In the genomic region with DNA sequence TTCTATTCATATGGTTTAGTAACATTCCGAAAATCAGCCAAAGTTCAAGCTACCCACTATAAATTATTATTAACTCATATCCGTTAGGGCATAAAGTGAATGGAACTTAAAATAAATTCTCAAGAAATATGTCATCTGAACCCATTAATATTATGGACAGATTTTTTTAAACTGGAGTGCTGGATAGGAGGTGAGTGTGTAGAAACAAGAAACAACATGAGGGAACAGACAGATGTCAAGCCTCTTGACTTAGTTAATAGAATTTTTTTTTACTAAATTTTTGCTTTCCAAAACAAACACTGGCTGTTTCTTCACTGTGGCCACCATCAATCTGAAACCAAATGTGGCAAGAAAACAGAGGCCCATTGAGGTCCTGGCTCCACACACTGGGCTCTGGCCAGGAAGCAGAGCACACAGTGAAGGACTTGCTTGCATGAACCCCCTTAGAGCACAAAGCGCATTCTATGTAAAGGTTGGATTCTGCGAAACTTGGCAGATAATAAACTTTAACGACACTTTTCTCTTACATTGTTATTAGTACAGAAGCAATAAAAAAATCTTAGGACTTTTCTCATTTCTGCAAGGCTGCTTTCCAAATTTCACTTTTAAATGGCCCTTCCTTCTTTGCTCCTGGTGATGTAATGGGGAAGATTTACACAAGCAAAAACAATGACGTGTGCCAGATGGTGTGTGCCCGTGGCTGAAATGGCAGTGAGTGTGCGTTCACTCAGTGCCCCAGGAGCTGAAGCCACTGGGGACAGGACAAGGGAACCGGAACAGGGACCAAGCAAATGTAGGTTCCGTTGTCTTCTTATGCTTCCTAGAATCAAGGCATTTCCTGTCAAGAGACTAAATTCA, we compare ENCODE assay signal across 10 mouse cellular contexts. TPM values are rescaled to one million over a fixed set of nuclear protein-coding genes. Genes with fewer than 3 reads are reported as not detected.
A peak's percentile ranks its signal among the peaks of the same experiment; 100 is the strongest.
DNase-seq lines count a peak whose midpoint lies in the region; ATAC-seq and TF ChIP-seq lines count a peak whose summit lies in the region.
"Had no signal": no experiment of that assay in that cellular context is flagged by ENCODE, and none has a peak within 500 bp of the region (broad histone marks: within the 10 kb centered on the region; RNA-seq: fewer than 3 reads in every experiment).

No protein-coding gene starts in this region.

- no peak for TF ChIP-seq CTCF in liver, adult 2 months (IDR thresholded peaks at IDR 0.05; ENCODE audit: low read depth, low read length)
- TF ChIP-seq CTCF in forebrain, postnatal 0 days (IDR thresholded peaks at IDR 0.05; ENCODE audit: low read depth): no peak
- no peak for TF ChIP-seq CTCF in lung, postnatal 0 days (IDR thresholded peaks at IDR 0.05)

- TF ChIP-seq EP300 in lung, postnatal 0 days (IDR thresholded peaks at IDR 0.05): no peak

- H3K9me3 ChIP-seq in heart, embryonic 13.5 days: no peaks in the 10 kb centered on the region
- H3K9me3 ChIP-seq in liver, embryonic 12.5 days (replicated peaks): no peaks in the 10 kb centered on the region
- H3K9me3 ChIP-seq in forebrain, postnatal 0 days (ENCODE audit: low read length): no peaks in the 10 kb centered on the region
- no peaks in the 10 kb centered on the region for H3K9me3 ChIP-seq in lung, postnatal 0 days (ENCODE audit: low read length)

- DNase-seq in heart, postnatal 25 days (ENCODE audit: low spot score): no peak
- DNase-seq in liver, adult 2 months (ENCODE audit: extremely low read depth, low read depth, low spot score): peak; percentile 91
- DNase-seq in forebrain, postnatal 0 days: peak; percentile 17
- peak; percentile 67 for DNase-seq in lung, postnatal 0 days (ENCODE audit: low spot score)
- no peak for DNase-seq in cerebellum, adult 9-10 months
- no peak for DNase-seq in ovary, postnatal 14 days (ENCODE audit: low spot score)

- H3K79me2 ChIP-seq in liver, adult 2 months (ENCODE audit: control insufficient read depth, insufficient read depth, low read length): no peaks in the 10 kb centered on the region; the same call in 1 of the 2 replicates

- peaks cover 58% of the 10 kb centered on the region for H3K36me3 ChIP-seq in heart, embryonic 13.5 days
- peaks cover 24% of the 10 kb centered on the region for H3K36me3 ChIP-seq in liver, adult 2 months (ENCODE audit: control insufficient read depth, insufficient read depth, low read length)
- peaks cover 13% of the 10 kb centered on the region; the same call in 1 of the 2 replicates for H3K36me3 ChIP-seq in liver, embryonic 12.5 days
- H3K36me3 ChIP-seq in forebrain, postnatal 0 days (ENCODE audit: insufficient read depth): 0 out of 2 replicates have a peak, but pooled peaks cover 3% of the 10 kb centered on the region
- no peaks in the 10 kb centered on the region for H3K36me3 ChIP-seq in lung, postnatal 0 days (ENCODE audit: insufficient read depth, low read length)

- no peak overlapping the region for H3K4me2 ChIP-seq in heart, embryonic 13.5 days
- no peak overlapping the region for H3K4me2 ChIP-seq in liver, embryonic 12.5 days
- no peak overlapping the region for H3K4me2 ChIP-seq in forebrain, postnatal 0 days (ENCODE audit: low read depth)
- no peak overlapping the region for H3K4me2 ChIP-seq in lung, postnatal 0 days (replicated peaks; ENCODE audit: low read depth, low read length)

- H3K27ac ChIP-seq in heart, embryonic 13.5 days (replicated peaks): 0 out of 2 replicates have a peak overlapping the region, but pooled peaks have one; percentile 24
- H3K27ac ChIP-seq in liver, adult 2 months (replicated peaks; ENCODE audit: insufficient read depth, low read depth, low read length): peak overlapping the region; percentile 50
- no peak overlapping the region for H3K27ac ChIP-seq in liver, embryonic 12.5 days
- no peak overlapping the region for H3K27ac ChIP-seq in forebrain, postnatal 0 days (ENCODE audit: low read depth, low read length)
- H3K27ac ChIP-seq in lung, postnatal 0 days (ENCODE audit: low read length): 0 out of 2 replicates have a peak overlapping the region, but pooled peaks have one; percentile 22
- H3K27ac ChIP-seq: left cerebral cortex, adult 2 months had no signal

- TF ChIP-seq POLR2A in liver, adult 2 months (IDR thresholded peaks at IDR 0.05; ENCODE audit: extremely low read depth, insufficient read depth, low read length): no peak

- 76% methylated on average over 10 of the region's 10 CpGs for WGBS in heart, embryonic 13.5 days
- WGBS in liver, adult 2 months: 40% methylated on average over 10 of the region's 10 CpGs
- WGBS in liver, embryonic 12.5 days (ENCODE audit: insufficient replicate concordance): 80% methylated on average over 10 of the region's 10 CpGs
- 49% methylated on average over 10 of the region's 10 CpGs for WGBS in forebrain, postnatal 0 days
- WGBS in lung, postnatal 0 days: 55% methylated on average over 10 of the region's 10 CpGs

- intact Hi-C loops in heart, postnatal 25 days (cut with DNase I): no loop called here

- no peak for ATAC-seq in heart, embryonic 13.5 days (ENCODE audit: extremely low read depth, insufficient number of reproducible peaks, low FRiP score, low TSS enrichment)
- ATAC-seq in liver, embryonic 12.5 days: no peak
- ATAC-seq in forebrain, postnatal 0 days: peak; percentile 81
- ATAC-seq in lung, postnatal 0 days: peak; percentile 62

- H3K4me3 ChIP-seq in heart, embryonic 13.5 days: no peak overlapping the region
- H3K4me3 ChIP-seq in liver, adult 2 months (ENCODE audit: insufficient read depth, low read depth, low read length): no peak overlapping the region
- H3K4me3 ChIP-seq in liver, embryonic 12.5 days: no peak overlapping the region
- H3K4me3 ChIP-seq in forebrain, postnatal 0 days (ENCODE audit: low read depth, low read length): no peak overlapping the region
- no peak overlapping the region for H3K4me3 ChIP-seq in lung, postnatal 0 days (ENCODE audit: low read depth, low read length)
- H3K4me3 ChIP-seq: left cerebral cortex, adult 2 months had no signal

- H3K4me1 ChIP-seq in heart, embryonic 13.5 days: no peaks in the 10 kb centered on the region
- peaks cover 24% of the 10 kb centered on the region for H3K4me1 ChIP-seq in liver, adult 2 months (ENCODE audit: control insufficient read depth, insufficient read depth, low read length)
- no peaks in the 10 kb centered on the region for H3K4me1 ChIP-seq in liver, embryonic 12.5 days
- H3K4me1 ChIP-seq in forebrain, postnatal 0 days (ENCODE audit: insufficient read depth): no peaks in the 10 kb centered on the region
- no peaks in the 10 kb centered on the region for H3K4me1 ChIP-seq in lung, postnatal 0 days (ENCODE audit: insufficient read depth, low read depth, low read length)

- no peaks in the 10 kb centered on the region for H3K27me3 ChIP-seq in heart, embryonic 13.5 days (replicated peaks)
- H3K27me3 ChIP-seq in liver, adult 2 months (ENCODE audit: control insufficient read depth, insufficient read depth, low read length): no peaks in the 10 kb centered on the region
- no peaks in the 10 kb centered on the region for H3K27me3 ChIP-seq in liver, embryonic 12.5 days (replicated peaks)
- no peaks in the 10 kb centered on the region for H3K27me3 ChIP-seq in forebrain, postnatal 0 days (ENCODE audit: insufficient read depth, low read length)
- H3K27me3 ChIP-seq in lung, postnatal 0 days (replicated peaks; ENCODE audit: insufficient read depth, low read length): no peaks in the 10 kb centered on the region

- no peak overlapping the region for H3K9ac ChIP-seq in heart, embryonic 13.5 days
- no peak overlapping the region for H3K9ac ChIP-seq in liver, adult 2 months (ENCODE audit: low read depth, low read length)
- H3K9ac ChIP-seq in liver, embryonic 12.5 days: no peak overlapping the region
- H3K9ac ChIP-seq in forebrain, postnatal 0 days: no peak overlapping the region
- no peak overlapping the region for H3K9ac ChIP-seq in lung, postnatal 0 days (replicated peaks; ENCODE audit: low read depth)

RNA-seq across cellular contexts. Expression of a gene that starts 48.6 kb away (rescaled TPM):
- polyA plus RNA-seq in heart, embryonic 13.5 days (2015; fragmentation: Nextera tagmentation; extraction: Ambion mirVana): 60.5 and 70.6 TPM in 2 replicates
- total RNA-seq in heart, postnatal 25 days (2021): 10 to 100 TPM; 79.4 to 85.1 TPM
- 145 and 165 TPM in 2 replicates for total RNA-seq in liver, adult 2 months (2014; rRNA removed)
- polyA plus RNA-seq in liver, adult 2 months (2012; rRNA removed): 37.1 and 44.2 TPM in 2 replicates
- polyA plus RNA-seq in liver, embryonic 12.5 days (2016; fragmentation: Nextera tagmentation; extraction: Ambion mirVana): 27.3 and 30.0 TPM in 2 replicates
- total RNA-seq in forebrain, postnatal 0 days (2014; rRNA removed): 22.5 and 30.7 TPM in 2 replicates
- polyA plus RNA-seq in forebrain, postnatal 0 days (2015; fragmentation: Nextera tagmentation; extraction: Ambion mirVana): 33.5 and 42.6 TPM in 2 replicates
- polyA plus RNA-seq in lung, postnatal 0 days (2015; fragmentation: Nextera tagmentation; extraction: Ambion mirVana): 84.2 and 85.5 TPM in 2 replicates
- total RNA-seq: megakaryocyte, adult 5-6 weeks had no signal

Comparison
In these comparisons a context has a peak if more than half of its experiments do, and no peak if none do; other contexts are left out.
1. H3K27ac ChIP-seq: peak in heart, embryonic 13.5 days (single experiment), liver, adult 2 months (single experiment) and lung, postnatal 0 days (single experiment); none in liver, embryonic 12.5 days (single experiment) and forebrain, postnatal 0 days (single experiment).
2. ATAC-seq: peak in forebrain, postnatal 0 days (single experiment) and lung, postnatal 0 days (single experiment); none in heart, embryonic 13.5 days (single experiment) and liver, embryonic 12.5 days (single experiment).
3. DNase-seq: peak in liver, adult 2 months (single experiment), forebrain, postnatal 0 days (single experiment) and lung, postnatal 0 days (single experiment); none in heart, postnatal 25 days (single experiment), cerebellum, adult 9-10 months (single experiment) and ovary, postnatal 14 days (single experiment).